Mouse (Mus musculus): ENCODE data around the gene Mrpl37. TPM values are rescaled to one million over a fixed set of nuclear protein-coding genes. Genes with fewer than 3 reads are reported as not detected.
"Not testable (repeated sequence)": the region's sequence is repeated elsewhere in the genome, so short reads cannot be mapped to it uniquely, and the experiment has no call there.

The Mrpl37 gene
- polyA plus RNA-seq (2012; rRNA removed), result 86.1 and 89.4 TPM in 2 replicates

DNA sequence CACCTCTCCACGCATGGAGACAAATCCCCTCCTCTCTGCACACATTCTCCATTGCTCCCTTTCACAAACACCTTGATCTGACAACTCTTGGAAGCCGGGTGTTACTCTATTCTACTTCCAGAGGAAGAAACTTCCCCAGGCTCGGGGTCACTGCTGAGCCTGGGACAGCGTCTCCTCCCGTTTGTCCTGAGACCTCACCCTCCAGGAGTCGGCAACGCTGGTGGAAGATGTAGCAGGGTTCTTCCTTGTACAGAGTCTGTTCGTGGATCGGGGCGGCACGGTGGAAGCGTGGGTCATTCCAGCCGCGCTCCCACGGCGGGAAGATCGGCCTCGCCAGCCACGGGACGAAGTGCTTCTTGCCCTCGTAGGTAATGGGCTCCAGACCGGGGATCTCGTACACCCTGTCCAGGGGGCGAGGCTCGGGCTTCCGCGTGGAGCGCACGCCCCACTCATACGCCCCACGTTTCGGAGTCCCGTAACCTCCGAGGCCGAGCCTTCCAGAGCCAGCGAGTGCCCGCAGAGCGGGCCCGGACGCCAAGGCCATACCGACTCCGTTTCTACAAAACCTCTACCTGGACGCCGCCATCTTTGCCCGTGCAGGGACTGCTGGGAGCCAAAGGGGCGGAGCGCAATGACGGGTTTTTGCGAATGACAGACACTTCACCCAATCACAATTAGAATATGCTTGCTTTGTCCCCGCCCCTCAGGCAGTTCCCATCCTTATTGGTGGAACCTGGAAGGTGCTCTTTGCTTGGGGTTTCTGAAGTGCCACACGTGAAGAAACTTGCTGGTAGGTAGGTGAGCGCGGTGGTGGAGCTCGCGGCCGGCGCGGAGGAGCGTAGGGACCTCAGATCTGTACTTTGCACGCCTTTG lies at the start of gene Mrpl37, which contains the start of gene Cyb5rl:
Gene Mrpl37, minus strand, starts transcription at position 617 of the 873 bp plus-strand sequence.
Gene Cyb5rl, plus strand, starts transcription at position 737 of the 873 bp plus-strand sequence.
- peak; percentile 95 for DNase-seq (ENCODE audit: low read depth, low spot score)
- WGBS, result under 1% methylated on average over 60 of the region's 60 CpGs

GRCm38 (mm10) chr4:107114278-107114677 lies 47.6 kb upstream of the Mrpl37 start:
- WGBS, result 28% methylated on average over 8 of the region's 8 CpGs
- DNase-seq (ENCODE audit: low read depth, low spot score), result no peak

GRCm38 (mm10) chr4:107109181-107109580 lies 42.5 kb upstream of the Mrpl37 start:
- DNase-seq (ENCODE audit: low read depth, low spot score), result not testable (repeated sequence)
- WGBS, result 89% methylated on average over 6 of the region's 6 CpGs

DNA sequence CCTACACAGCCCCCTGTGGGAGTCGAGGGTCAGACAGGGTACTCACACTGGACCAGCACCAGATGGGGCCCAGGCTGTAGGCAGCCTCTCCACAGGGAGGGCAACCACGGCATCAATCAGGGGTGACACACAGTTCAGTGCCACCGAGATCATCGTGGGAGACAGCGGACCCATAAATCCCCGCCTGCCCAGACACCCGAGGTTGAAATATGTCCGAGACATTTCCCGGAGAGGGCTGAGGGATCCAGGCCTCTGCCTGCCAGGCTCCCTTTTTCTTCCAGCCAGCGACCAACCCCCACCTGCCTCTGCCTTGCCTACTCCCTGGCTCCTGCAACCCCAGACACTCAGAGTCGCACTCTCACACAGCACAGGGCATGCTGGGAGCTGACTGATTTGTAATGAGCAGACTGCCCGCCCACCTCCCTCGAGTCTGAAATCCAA lies 41.6 kb upstream of the Mrpl37 start:
- 31% methylated on average over 13 of the region's 13 CpGs for WGBS
- no peak for DNase-seq (ENCODE audit: low read depth, low spot score)

- WGBS, result 88% methylated on average over 16 of the region's 16 CpGs
- DNase-seq (ENCODE audit: low read depth, low spot score), result no peak
These were observed 40.1 kb upstream of the Mrpl37 start for GRCm38 (mm10) chr4:107106777-107107176.

DNA sequence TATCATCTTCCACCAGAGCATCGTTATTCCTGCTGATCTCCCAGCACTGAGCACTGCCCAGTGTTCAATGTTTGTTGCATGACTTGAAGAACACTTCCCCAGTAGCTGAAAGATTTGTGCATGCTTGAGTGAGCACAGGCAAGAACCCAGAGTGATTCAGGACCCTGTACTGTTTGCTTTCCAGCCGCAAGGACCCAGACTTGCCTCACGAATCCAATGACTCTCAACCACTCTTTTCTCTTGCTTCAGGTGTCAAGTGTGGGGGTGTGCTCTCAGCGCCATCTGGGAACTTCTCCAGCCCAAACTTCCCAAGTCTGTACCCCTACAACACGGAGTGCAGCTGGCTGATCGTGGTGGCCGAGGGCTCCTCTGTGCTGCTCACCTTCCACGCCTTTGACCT lies 35.6 kb upstream of the Mrpl37 start:
- WGBS, result 64% methylated on average over 8 of the region's 8 CpGs
- DNase-seq (ENCODE audit: low read depth, low spot score), result no peak

- no peak for DNase-seq (ENCODE audit: low read depth, low spot score)
- 72% methylated on average over 17 of the region's 17 CpGs for WGBS
These were observed 32.3 kb upstream of the Mrpl37 start for GRCm38 (mm10) chr4:107098791-107099525.

DNA sequence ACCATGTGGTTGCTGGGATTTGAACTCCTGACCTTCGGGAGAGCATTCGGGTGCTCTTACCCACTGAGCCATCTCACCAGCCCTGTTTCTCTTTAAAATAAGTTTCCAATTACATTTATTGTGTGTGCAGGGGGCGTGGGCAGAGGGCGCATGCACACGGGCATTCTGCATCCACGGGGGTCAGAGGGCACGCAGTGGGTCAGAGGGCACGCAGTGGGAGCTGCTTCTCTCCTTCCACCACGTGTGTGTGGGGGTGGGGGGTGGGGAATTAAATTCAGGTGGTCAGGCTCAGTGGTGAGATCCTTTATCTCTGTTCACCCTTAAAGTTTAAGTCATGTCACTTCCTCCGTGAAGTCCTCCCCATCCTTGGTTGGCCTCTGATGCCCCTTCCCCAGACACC lies 31.7 kb upstream of the Mrpl37 start:
- DNase-seq (ENCODE audit: low read depth, low spot score), result no peak
- 70% methylated on average over 10 of the region's 10 CpGs for WGBS

DNA sequence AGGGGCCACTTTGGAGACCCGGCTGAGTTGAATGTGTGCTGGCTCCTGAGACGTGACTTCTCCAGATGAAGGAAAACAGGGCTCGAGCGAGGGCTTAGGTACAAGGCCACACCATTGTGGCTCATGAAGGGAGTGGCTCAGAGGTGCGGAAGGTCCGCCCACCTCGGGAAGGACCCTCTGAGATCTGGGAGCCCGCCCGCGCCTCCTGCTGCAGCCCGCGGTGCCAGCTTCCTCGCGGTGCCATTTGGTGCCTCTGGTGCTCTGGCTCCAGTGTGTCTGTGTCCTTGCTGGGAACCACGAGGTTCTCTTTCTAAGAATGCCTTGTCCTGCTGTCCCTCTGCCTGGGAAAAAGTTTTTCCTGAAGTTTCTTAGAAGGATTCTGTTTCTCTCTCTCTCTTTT lies 31.2 kb upstream of the Mrpl37 start:
- no peak for DNase-seq (ENCODE audit: low read depth, low spot score)
- WGBS, result 49% methylated on average over 15 of the region's 15 CpGs

GRCm38 (mm10) chr4:107096841-107097373 lies 30.2 kb upstream of the Mrpl37 start, which contains the start of gene Cdcp2:
TSS of gene Cdcp2 (plus strand) at chr4:107096891.
- 87% methylated on average over 16 of the region's 16 CpGs for WGBS
- DNase-seq (ENCODE audit: low read depth, low spot score), result no peak

- DNase-seq (ENCODE audit: low read depth, low spot score), result no peak
- WGBS, result 82% methylated on average over 6 of the region's 6 CpGs
These were observed 29.4 kb upstream of the Mrpl37 start for GRCm38 (mm10) chr4:107096043-107096442.

- WGBS, result 74% methylated on average over 16 of the region's 16 CpGs
- DNase-seq (ENCODE audit: low read depth, low spot score), result no peak
These were observed 28.0 kb upstream of the Mrpl37 start for GRCm38 (mm10) chr4:107094484-107095187.

- WGBS, result 80% methylated on average over 14 of the region's 14 CpGs
- no peak for DNase-seq (ENCODE audit: low read depth, low spot score)
These were observed 25.0 kb upstream of the Mrpl37 start for GRCm38 (mm10) chr4:107091696-107092095.

DNA sequence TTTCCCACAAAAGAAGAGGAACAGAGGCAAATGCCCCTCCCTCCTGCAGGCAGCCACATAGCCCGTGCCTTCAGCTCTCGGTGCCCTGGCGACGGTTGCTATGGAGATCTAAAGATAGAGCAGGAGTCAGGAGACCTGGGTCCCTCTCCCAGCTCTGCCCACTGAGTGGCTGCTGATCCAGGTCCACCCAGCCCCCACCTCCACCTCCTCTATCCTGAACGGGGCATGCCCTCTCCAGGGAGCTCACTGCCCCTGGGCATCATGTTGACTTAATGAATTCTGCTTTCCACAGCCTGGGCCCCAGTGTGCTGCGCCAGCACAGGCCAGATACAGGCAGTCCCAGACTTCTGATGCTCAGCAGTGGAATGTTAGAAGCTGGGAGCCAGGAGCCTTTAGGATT lies 18.2 kb upstream of the Mrpl37 start:
- 53% methylated on average over 6 of the region's 6 CpGs for WGBS
- DNase-seq (ENCODE audit: low read depth, low spot score), result no peak

GRCm38 (mm10) chr4:107084343-107084742 lies 17.7 kb upstream of the Mrpl37 start:
- DNase-seq (ENCODE audit: low read depth, low spot score), result no peak
- WGBS, result 52% methylated on average over 1 of the region's 1 CpGs

- DNase-seq (ENCODE audit: low read depth, low spot score), result no peak
- WGBS, result 90% methylated on average over 4 of the region's 4 CpGs
These were observed 16.5 kb upstream of the Mrpl37 start for GRCm38 (mm10) chr4:107083126-107083525.

GRCm38 (mm10) chr4:107082185-107082584 lies 15.5 kb upstream of the Mrpl37 start:
- WGBS, result 89% methylated on average over 3 of the region's 3 CpGs
- DNase-seq (ENCODE audit: low read depth, low spot score), result no peak

DNA sequence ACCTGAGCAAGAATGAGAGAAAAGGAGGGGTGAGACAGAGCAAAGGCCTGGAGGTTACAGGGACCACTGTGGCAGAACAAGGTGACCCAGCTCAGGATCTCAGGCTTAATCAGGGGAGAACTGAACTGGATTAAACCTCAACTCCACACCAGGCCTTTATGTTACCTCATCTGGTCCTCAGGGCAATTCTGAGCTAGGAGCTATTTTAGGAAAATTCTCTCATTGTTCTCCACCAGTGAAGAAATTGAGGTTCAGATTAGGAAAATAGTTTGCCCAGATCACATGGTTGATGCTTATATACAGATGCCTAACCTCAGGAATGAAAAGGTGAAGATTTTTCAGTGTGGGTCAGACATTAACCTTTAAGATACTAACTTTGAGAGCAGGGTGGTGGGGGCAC lies 13.0 kb upstream of the Mrpl37 start:
- DNase-seq (ENCODE audit: low read depth, low spot score), result no peak

DNA sequence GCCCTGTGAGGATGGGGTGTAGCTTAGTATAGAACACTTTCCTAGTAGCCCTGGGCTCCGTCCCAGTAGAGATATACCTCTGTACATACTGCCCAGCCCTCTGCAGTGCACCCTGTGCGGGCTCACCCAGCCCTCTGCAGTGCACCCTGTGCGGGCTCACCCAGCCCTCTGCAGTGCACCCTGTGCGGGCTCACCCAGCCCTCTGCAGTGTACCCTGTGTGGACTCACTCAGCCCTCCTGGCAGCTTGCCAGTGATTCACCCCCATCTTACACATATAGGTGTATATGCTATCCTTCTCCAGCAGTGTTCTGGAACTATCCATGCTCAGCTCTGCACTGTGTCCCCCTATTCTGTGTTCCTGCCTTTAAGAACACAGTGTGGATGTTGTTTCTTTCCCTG lies 12.2 kb upstream of the Mrpl37 start:
- WGBS, result 78% methylated on average over 4 of the region's 4 CpGs
- DNase-seq (ENCODE audit: low read depth, low spot score), result no peak

DNA sequence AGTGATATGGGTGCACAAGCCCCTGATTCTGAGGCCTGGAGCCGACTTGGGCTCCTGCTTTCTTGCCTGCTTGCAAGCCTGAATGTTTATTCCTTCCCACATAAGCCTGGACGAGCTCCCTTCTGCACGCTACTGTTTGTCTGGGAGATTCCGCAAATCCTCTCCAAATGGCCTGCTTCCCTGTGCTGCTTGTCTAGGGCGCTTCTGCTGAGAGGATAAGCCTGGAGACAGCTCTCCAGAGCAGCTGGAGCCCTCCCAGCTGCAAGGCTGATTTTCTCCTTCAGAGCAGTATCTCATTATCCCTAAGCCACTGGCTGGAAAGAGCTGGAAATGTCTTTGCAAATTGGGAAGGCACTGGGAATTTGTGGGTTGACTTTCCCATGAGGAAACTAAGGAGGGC lies 8.8 kb upstream of the Mrpl37 start:
- 74% methylated on average over 5 of the region's 5 CpGs for WGBS
- DNase-seq (ENCODE audit: low read depth, low spot score), result no peak
